Mouse (Mus musculus) brain, embryonic 14.5 days (tissue): ENCODE measurements around the gene Actg1.

ENCODE experiments used
- CTCF ChIP-seq: fragments of 200-500 bp; IDR thresholded peaks from 2 replicates; pipeline ENCODE4 v1.5.1; 2012; ENCODE audit warnings: inconsistent platforms, mild to moderate bottlenecking, moderate library complexity, borderline replicate concordance; ENCODE audit not compliant: insufficient read depth, insufficient read length; ENCODE audit errors: extremely low read depth
- POLR2A ChIP-seq: fragments of 200-500 bp; IDR thresholded peaks from 2 replicates; pipeline ENCODE4 v1.6.1; 2012; ENCODE audit warnings: mild to moderate bottlenecking, inconsistent platforms, borderline replicate concordance; ENCODE audit not compliant: poor library complexity, insufficient read depth, insufficient read length, severe bottlenecking; ENCODE audit errors: extremely low read depth

- no peak for TF ChIP-seq CTCF
- TF ChIP-seq POLR2A, result no peak
Observed at GRCm38 (mm10) chr11:120314721-120315415, 33.5 kb downstream of the Actg1 start.
